Mouse (Mus musculus) midbrain, embryonic 12.5 days (tissue): ENCODE results near the gene Rftn1. TPM values are rescaled to one million over a fixed set of nuclear protein-coding genes. Genes with fewer than 3 reads are reported as not detected.
A peak's percentile ranks its signal among the peaks of the same experiment; 100 is the strongest.

ENCODE experiments used
- ATAC-seq: fragments of 200-750 bp; cut with Nextera tagmentation; 2 replicates; pipeline ENCODE4 v1.8.0; 2017; ENCODE audit warnings: low read depth, moderate TSS enrichment, moderate library complexity; ENCODE audit not compliant: low FRiP score
- H3K27ac ChIP-seq: fragments of 300-500 bp; sonication (generic); replicated peaks from 2 replicates; pipeline ENCODE4 v1.5.1; 2016; ENCODE audit warnings: mild to moderate bottlenecking
- H3K27me3 ChIP-seq: fragments of 300-500 bp; sonication (generic); 2 replicates; pipeline ENCODE4 v1.6.1; 2016; ENCODE audit warnings: mild to moderate bottlenecking
- H3K36me3 ChIP-seq: fragments of 300-500 bp; sonication (generic); 2 replicates; pipeline ENCODE4 v1.6.1; 2016
- H3K4me1 ChIP-seq: fragments of 300-500 bp; sonication (generic); 2 replicates; pipeline ENCODE4 v1.6.1; 2016
- H3K4me2 ChIP-seq: fragments of 300-500 bp; sonication (generic); replicated peaks from 2 replicates; pipeline ENCODE4 v1.6.1; 2016; ENCODE audit warnings: mild to moderate bottlenecking, moderate library complexity
- H3K4me3 ChIP-seq: fragments of 300-500 bp; sonication (generic); 2 replicates; pipeline ENCODE4 v1.5.1; 2016; ENCODE audit warnings: mild to moderate bottlenecking
- H3K9ac ChIP-seq: fragments of 300-500 bp; sonication (generic); replicated peaks from 2 replicates; pipeline ENCODE4 v1.6.1; 2016; ENCODE audit warnings: mild to moderate bottlenecking, moderate library complexity
- H3K9me3 ChIP-seq: fragments of 300-500 bp; sonication (generic); 2 replicates; pipeline ENCODE4 v1.6.1; 2016; ENCODE audit warnings: mild to moderate bottlenecking
- WGBS: fragments of 180-500 bp; shearing (Covaris S2); methylation state at CpG from one replicate; pipeline ENCODE4 v1.1.7; 2016; 5-methylcytosine and 5-hydroxymethylcytosine counted together
- polyA plus RNA-seq: library from polyadenylated mRNA; unstranded; fragments of >200 nt; fragmentation: Nextera tagmentation; extraction: Ambion mirVana; gene quantifications from 2 replicates; pipeline ENCODE4 v1.2.1, GENCODE M21; 2016

Rftn1 gene
- 4.5 and 7.1 TPM in 2 replicates for polyA plus RNA-seq

DNA sequence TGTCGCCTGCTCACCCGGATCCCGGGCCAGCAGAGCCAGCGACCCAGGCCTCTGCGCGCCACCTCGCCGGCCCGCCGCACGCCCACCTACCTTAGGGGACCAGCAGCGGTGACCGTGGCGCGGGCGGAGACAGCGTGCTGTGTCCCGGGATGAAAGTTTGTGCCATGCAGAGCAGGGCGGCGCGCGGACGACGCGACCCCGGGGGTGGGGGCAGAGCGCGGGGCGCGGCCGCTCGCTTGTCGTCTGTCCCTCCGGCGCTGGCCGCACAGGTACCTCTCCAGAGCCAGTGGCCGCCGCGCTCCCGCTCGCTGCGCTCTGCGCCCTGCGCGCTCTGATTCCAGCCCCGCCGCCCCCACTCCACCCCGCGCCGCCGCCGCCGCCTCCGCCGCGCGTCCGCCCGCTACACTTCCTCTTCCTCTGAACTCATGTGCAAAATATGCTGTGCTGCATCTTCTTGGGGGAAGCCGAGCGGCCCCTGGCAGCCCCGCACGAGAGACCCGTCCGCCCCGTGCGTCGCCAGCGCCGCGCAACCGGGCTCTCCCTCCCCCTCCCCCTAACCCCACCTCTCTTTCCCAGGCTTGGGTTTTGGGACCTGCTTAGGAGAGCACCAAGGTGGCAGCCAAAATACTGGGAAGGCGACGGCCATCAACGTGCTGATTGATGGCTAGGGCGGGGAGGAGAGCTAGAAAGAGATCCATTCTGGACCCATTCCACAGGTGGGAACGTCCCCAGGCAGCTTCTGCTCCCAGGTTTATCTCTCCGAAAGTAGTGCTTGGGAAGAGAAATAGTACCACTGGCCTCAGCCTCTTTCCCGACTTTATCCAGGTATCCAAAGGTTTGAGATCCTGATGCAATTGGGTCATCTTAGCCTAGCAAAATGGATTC is at the start of gene Rftn1:
Rftn1 (minus strand) TSS at position 544 of the 885 bp plus-strand sequence.
- H3K36me3 ChIP-seq: no peaks in the 10 kb centered on the region
- no peak within 1 kb of the TSS for H3K27ac ChIP-seq
- H3K27me3 ChIP-seq: peaks cover 57% of the 10 kb centered on the region
- H3K4me2 ChIP-seq: peak within 1 kb of the TSS; percentile 100
- WGBS: 1% methylated on average over 72 of the region's 79 CpGs
- peak; percentile 28; the same call in 1 of the 2 replicates for ATAC-seq
- H3K4me1 ChIP-seq: peaks cover 21% of the 10 kb centered on the region
- no peaks in the 10 kb centered on the region for H3K9me3 ChIP-seq
- H3K4me3 ChIP-seq: peak within 1 kb of the TSS; percentile 60
- H3K9ac ChIP-seq: peak within 1 kb of the TSS; percentile 50

DNA sequence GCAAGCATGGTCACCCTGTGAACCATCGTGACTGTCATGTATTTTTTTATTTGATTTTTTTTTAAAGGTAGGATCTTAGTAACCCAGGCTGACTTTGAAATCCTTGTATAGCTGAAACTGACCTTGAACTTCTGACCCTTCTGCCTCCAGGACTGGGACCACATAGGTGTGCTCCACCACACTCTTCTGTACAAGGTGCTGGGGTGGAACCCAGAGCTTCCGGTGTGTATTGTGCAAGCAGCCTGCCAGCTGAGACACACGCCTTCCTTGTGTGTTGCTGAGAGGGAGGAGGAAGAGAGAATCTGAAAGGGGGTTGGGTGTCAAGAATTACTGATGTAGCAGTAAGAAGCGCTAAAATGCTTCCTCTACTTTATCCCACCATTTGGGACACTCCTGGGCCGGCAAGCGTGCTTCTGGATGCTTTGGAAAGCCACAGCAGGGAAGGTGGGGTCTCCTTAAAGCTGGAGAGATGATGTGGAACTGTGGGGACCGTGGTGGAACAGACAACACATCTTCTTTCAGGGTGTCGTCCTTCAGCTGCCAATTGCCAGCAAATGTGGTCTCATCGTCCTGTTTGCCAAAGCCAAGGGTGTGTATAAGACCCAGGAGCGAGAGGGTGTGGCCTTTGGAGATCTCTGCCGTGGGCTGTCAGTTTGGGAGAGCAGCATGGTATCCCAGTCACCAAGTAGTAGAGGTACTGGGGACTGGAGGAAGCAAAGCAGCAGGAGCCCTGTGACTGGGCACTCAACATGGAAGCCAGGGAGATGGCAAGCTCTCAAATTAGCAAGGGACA is 47.5 kb upstream of the Rftn1 start:
- peak; percentile 3; the same call in 1 of the 2 replicates for ATAC-seq
- Histone ChIP-seq H3K4me1 (peaks cover 14% of the 10 kb centered on the region), H3K27me3 (peaks cover 20% of the 10 kb centered on the region), H3K4me3 (no peak overlapping the region), H3K9ac (no peak overlapping the region), H3K36me3 (no peaks in the 10 kb centered on the region), H3K27ac (no peak overlapping the region), H3K9me3 (no peaks in the 10 kb centered on the region), H3K4me2 (no peak overlapping the region)
- 60% methylated on average over 11 of the region's 11 CpGs for WGBS

DNA sequence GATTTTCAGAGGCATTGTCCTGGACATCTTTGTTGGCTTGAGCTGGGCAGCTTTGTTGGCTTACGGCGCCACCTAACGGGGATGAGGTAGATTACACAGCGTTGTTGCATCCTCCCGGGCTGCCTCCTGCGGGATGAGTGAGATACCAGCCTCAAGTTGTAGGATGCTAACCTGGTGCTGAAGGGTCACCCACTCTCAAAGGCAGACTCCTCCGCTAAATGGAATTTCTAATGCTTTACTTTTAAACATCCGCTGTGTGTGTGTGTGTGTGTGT is 46.9 kb upstream of the Rftn1 start:
- H3K9me3 ChIP-seq: no peaks in the 10 kb centered on the region
- peaks cover 14% of the 10 kb centered on the region for H3K4me1 ChIP-seq
- no peak overlapping the region for H3K4me3 ChIP-seq
- ATAC-seq: peak; percentile 89
- H3K27me3 ChIP-seq: peaks cover 20% of the 10 kb centered on the region
- WGBS: 6% methylated on average over 8 of the region's 8 CpGs
- no peaks in the 10 kb centered on the region for H3K36me3 ChIP-seq
- H3K27ac ChIP-seq: peak overlapping the region; percentile 85
- no peak overlapping the region for H3K9ac ChIP-seq
- peak overlapping the region; percentile 30 for H3K4me2 ChIP-seq

DNA sequence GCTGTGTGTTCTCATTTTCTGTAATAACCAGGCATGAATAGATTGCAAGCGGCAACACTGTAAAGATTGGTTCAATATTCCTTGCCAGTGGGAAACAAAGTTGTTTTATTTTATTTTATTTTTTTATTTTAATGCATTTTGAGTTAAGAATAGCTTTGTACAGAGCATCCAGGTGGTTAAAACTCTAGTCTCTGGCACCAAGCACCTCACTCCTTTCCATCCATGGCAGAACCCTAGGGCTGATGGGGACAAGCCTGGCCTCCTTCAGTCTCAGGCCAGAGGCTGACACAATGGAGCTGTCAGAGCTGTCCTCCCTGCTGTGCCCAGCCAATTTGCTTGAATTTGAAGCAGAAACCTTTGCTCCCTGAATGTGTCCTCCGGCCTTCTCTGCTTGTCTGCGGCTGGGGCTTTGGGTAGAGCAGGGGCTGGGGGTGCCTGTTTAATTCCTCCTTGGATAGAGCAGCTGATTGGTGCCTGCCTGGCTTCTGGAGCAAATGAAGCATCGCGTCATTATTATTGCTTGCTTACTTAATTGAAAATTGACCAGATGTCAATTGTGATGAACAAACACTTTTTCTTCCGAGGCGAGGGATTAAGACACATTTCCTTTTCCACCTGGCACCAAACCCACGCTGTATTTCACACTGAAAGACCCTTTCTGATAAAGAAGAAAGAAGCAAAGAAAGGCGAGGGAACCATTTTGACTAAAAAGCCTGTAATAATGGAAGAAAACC is 46.4 kb upstream of the Rftn1 start:
- Histone ChIP-seq H3K36me3 (no peaks in the 10 kb centered on the region), H3K4me2 (peak overlapping the region; percentile 30), H3K9me3 (no peaks in the 10 kb centered on the region), H3K9ac (peak overlapping the region; percentile 32; the same call in 1 of the 2 replicates), H3K4me1 (peaks cover 14% of the 10 kb centered on the region), H3K27me3 (peaks cover 20% of the 10 kb centered on the region), H3K4me3 (no peak overlapping the region), H3K27ac (peak overlapping the region; percentile 85)
- ATAC-seq: peak; percentile 86
- WGBS: 16% methylated on average over 9 of the region's 9 CpGs

DNA sequence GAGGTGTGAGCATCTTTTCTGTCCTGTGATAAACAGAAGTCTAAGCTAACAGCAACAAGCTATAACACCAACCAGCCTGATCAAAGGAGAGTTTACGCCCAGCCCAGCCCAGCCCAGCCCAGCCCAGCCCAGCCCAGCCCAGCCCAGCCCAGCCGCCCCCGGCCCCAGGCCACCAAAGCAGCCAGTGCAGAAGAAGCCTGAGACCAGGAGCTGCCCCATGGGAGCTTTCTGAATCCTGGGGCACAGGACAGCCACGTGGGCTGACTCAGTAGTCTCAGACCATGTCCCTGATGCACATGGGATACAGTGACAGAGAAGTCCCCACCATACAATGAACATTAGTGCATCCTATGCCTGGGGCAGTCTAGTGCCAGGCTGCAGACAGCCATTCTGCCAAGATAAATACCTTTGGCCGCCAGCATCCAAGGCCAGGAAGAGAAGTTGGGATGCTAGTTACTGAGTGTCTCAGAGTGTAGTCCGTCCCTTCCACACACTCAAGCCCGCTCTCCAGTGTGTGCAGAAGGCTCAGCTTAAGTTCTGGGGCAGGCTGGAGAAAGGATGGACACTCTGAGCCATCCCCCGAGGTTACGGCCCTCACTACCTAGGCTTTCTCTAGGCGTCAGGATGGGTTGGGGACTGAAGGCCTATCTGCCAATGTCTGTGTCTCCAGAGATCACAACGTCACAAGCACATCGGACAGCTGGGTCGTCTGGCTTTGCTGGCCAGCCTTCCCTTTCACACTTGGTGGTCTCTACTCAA is 45.6 kb upstream of the Rftn1 start:
- Histone ChIP-seq H3K36me3 (no peaks in the 10 kb centered on the region), H3K9ac (no peak overlapping the region; the same call in 1 of the 2 replicates), H3K4me1 (peaks cover 14% of the 10 kb centered on the region), H3K4me3 (no peak overlapping the region), H3K27ac (peak overlapping the region; percentile 85), H3K27me3 (peaks cover 20% of the 10 kb centered on the region), H3K9me3 (no peaks in the 10 kb centered on the region), H3K4me2 (no peak overlapping the region)
- ATAC-seq: peak; percentile 38
- WGBS: 45% methylated on average over 13 of the region's 13 CpGs

DNA sequence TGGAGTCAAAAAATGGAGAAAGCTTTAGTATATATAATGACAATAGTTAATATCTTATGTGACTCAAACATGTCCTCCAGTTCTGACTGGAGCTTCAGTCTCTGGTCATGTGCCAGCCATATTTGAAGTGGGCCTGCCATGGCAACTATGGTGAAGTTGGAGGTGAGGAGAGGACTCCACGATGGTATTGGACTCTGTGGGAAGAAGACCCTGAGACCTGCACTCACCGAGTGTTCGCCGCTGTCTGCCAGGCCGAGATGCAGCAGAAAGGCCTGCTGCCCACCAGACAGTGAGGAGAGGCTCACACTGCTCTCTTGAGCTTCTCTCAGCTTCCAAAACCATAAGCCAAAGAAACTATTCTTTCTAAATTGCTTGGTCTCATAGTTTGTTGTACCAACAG is 43.5 kb upstream of the Rftn1 start:
- Histone ChIP-seq H3K4me3 (no peak overlapping the region), H3K4me1 (peaks cover 14% of the 10 kb centered on the region), H3K36me3 (no peaks in the 10 kb centered on the region), H3K9me3 (no peaks in the 10 kb centered on the region), H3K4me2 (no peak overlapping the region), H3K27ac (no peak overlapping the region), H3K9ac (no peak overlapping the region), H3K27me3 (peaks cover 19% of the 10 kb centered on the region)
- ATAC-seq: no peak
- 90% methylated on average over 5 of the region's 5 CpGs for WGBS

DNA sequence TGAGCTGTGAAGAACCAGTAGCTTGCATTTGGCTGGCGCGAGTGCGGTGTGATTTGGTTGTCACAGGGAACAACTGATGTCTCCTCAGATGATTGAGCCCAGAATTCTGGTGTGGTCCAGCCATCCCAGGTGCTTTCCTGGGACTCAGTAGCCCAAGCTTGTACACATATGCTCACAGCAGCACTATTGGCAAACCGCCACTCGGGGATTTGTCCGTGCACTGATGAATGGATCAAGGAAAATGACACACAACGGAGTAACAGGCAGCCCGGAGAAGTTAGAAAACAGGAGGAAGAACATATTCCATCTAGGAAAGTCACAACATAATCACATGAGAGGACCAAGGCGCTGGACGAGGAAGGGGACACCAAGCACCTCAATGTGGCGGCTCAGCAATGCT is 42.3 kb upstream of the Rftn1 start:
- H3K27ac ChIP-seq: no peak overlapping the region
- H3K9me3 ChIP-seq: no peaks in the 10 kb centered on the region
- peaks cover 14% of the 10 kb centered on the region for H3K4me1 ChIP-seq
- H3K27me3 ChIP-seq: peaks cover 8% of the 10 kb centered on the region
- H3K9ac ChIP-seq: no peak overlapping the region
- WGBS: 92% methylated on average over 11 of the region's 11 CpGs
- no peak overlapping the region for H3K4me2 ChIP-seq
- H3K36me3 ChIP-seq: no peaks in the 10 kb centered on the region
- no peak for ATAC-seq
- H3K4me3 ChIP-seq: no peak overlapping the region

DNA sequence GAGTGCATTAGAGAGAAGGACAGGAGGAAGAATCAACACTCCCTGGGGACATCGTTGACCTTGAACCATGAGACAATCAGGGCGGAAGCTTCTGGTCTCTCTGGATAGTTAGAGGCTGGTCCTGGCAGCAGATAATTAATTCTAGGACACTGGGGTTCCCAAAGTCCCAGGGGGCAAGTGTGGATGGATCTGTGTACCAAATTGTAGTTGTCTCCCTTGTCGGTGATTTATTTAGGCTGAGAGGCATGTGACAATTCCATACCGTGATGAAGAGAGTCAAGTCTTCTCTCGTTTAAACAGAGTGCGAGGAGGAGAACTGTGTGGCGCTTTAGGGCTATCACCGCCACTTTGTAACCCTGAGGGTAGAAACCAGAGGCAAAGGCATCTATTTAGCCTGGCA is 40.7 kb upstream of the Rftn1 start:
- H3K9me3 ChIP-seq: no peaks in the 10 kb centered on the region
- no peak overlapping the region for H3K4me2 ChIP-seq
- H3K4me1 ChIP-seq: peaks cover 4% of the 10 kb centered on the region
- H3K27ac ChIP-seq: no peak overlapping the region
- no peak overlapping the region for H3K4me3 ChIP-seq
- WGBS: 89% methylated on average over 8 of the region's 8 CpGs
- peaks cover 4% of the 10 kb centered on the region for H3K27me3 ChIP-seq
- no peak for ATAC-seq
- no peak overlapping the region for H3K9ac ChIP-seq
- H3K36me3 ChIP-seq: no peaks in the 10 kb centered on the region

DNA sequence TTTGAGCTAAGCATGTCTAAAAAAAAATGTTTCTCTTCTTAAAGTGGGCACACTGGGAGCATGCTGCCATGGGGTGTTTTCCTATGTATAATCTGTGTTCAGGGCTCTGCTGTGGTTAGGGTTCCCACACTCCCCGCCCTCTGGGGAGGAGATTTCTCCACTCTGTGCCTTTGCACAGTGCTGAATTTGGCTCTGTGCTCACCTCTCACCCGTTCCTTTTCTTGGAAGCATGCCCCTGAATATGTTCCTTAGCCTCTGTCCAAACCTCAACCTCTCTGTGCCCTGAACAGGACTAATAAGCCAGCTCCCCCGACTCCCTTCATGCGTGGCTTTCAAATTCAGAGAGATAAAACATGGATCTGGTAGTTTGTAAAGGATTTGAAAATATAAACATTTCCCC is 39.1 kb upstream of the Rftn1 start:
- no peak overlapping the region for H3K4me3 ChIP-seq
- H3K36me3 ChIP-seq: no peaks in the 10 kb centered on the region
- ATAC-seq: no peak
- H3K9ac ChIP-seq: no peak overlapping the region
- H3K4me1 ChIP-seq: no peaks in the 10 kb centered on the region
- no peaks in the 10 kb centered on the region for H3K9me3 ChIP-seq
- no peak overlapping the region for H3K27ac ChIP-seq
- no peaks in the 10 kb centered on the region for H3K27me3 ChIP-seq
- H3K4me2 ChIP-seq: no peak overlapping the region
- WGBS: 84% methylated on average over 4 of the region's 4 CpGs

DNA sequence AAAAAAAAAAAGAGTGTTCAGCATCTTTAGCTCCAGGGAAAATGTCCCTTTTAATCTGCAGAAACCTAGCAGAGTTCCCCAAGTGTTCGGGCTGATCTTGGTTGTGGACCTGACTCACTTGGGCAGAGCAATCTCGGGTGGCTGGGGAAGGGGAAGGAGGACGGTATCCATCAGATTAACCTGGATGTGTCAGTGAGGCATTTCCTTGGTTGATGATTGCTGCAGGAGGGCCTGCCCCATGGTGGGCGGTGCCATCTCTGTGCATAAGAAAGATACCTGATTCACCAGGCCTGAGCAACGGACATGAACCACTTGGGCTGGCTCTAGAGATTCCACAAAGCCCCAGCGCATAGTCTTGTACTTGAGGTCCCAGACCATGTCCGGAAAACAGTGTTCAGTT is 36.9 kb upstream of the Rftn1 start:
- H3K9me3 ChIP-seq: no peaks in the 10 kb centered on the region
- no peaks in the 10 kb centered on the region for H3K4me1 ChIP-seq
- no peak overlapping the region for H3K9ac ChIP-seq
- H3K27ac ChIP-seq: no peak overlapping the region
- no peak overlapping the region for H3K4me3 ChIP-seq
- no peaks in the 10 kb centered on the region for H3K36me3 ChIP-seq
- H3K4me2 ChIP-seq: no peak overlapping the region
- H3K27me3 ChIP-seq: no peaks in the 10 kb centered on the region
- 80% methylated on average over 7 of the region's 7 CpGs for WGBS
- ATAC-seq: no peak

DNA sequence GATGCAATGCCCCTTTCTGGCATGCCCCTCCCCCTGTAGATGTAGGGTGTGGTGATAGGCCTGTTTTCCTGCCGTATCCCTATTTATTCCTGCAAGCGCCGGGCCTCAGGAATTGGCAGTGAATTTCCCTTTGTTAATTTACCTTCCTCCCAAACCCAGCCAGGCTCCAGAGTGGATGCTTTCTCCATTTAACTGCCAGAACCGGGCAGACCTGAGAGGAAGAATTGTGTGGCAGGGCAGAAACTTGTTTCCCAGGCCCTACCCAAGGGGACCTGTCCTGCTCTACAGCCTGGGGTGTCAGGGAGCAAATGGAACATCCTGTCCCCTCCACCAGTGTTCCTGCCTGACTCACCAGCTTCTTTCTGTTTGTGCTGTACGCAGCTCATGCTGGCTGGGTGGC is 34.2 kb upstream of the Rftn1 start:
- 80% methylated on average over 5 of the region's 5 CpGs for WGBS

More for the DNA sequence above, 34.2 kb upstream of the Rftn1 start:
- no peak for ATAC-seq
- no peaks in the 10 kb centered on the region for H3K9me3 ChIP-seq
- H3K4me1 ChIP-seq: no peaks in the 10 kb centered on the region
- H3K36me3 ChIP-seq: no peaks in the 10 kb centered on the region
- no peak overlapping the region for H3K27ac ChIP-seq
- no peaks in the 10 kb centered on the region for H3K27me3 ChIP-seq
- H3K4me2 ChIP-seq: no peak overlapping the region
- H3K9ac ChIP-seq: no peak overlapping the region
- no peak overlapping the region for H3K4me3 ChIP-seq
